Mouse (Mus musculus) megakaryocyte progenitor cell, adult 5-6 weeks (primary cell): ENCODE measurements around the gene Cdkn1c. TPM values are rescaled to one million over a fixed set of nuclear protein-coding genes. Genes with fewer than 3 reads are reported as not detected.

ENCODE experiments used
- ATAC-seq: replicated peaks from 2 replicates; pipeline ENCODE4 v1.8.0; 2016; ENCODE audit warnings: mild to moderate bottlenecking, moderate TSS enrichment, inconsistent platforms; ENCODE audit not compliant: poor library complexity
- total RNA-seq, 2 experiments: library from RNA; stranded (forward) in 1 of 2; stranded (reverse) in 1 of 2; fragments of 157-497, 149-512 nt in 1 of 2; fragments of 200-1000 nt in 1 of 2; gene quantifications; 2 replicates each; pipeline versions ENCODE4 v1.2.3 to v1.2.4; 2015 to 2017

Gene Cdkn1c
- total RNA-seq (2015): 0.61 and 0.79 TPM in 2 replicates
- total RNA-seq (2017): 0.41 and 0.58 TPM in 2 replicates

GRCm38 (mm10) chr7:143460874-143461273 is at the start of gene Cdkn1c:
TSS of gene Cdkn1c (minus strand) at chr7:143461050.
- ATAC-seq: peak; percentile 85

DNA sequence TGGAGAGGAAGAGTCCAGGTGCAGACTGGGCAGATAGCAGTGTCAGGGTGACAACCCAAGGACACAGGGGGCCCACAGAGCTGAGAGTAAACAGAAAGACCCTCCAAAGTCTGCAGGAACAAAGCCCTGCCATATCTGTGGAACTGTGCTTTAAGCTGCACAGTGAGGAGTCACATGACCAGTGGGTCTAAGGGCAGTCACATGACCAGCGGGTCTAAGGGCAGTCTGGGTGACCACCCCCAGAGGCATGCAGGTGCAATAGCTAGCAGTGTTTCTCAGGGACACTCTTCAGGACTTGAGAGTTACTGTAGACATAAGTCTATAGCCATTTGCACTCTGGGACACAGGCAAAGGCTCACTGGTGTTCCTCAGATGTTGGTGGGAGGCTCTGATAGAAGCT is 48.7 kb upstream of the Cdkn1c start:
- no peak for ATAC-seq

GRCm38 (mm10) chr7:143506675-143507074 is 45.8 kb upstream of the Cdkn1c start:
- ATAC-seq: peak; percentile 72

GRCm38 (mm10) chr7:143506271-143506670 is 45.4 kb upstream of the Cdkn1c start:
- no peak for ATAC-seq

DNA sequence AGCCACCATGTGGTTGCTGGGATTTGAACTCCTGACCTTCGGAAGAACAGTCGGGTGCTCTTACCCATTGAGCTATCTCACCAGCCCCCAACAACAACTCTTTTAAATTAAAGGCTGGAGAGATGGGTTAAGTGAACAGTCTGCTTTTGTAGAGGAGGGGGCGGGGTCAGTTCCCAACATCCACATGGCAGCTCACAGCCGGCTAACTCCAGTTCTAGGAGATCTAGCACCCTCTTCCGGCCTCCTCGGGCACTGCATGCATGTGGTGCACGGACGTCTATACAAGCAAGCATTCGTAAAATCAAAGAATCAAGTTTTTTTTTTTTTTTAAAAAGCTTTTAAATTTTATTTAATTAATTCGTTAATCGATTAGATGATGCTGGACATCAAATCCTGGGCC is 45.0 kb upstream of the Cdkn1c start:
- peak; percentile 70 for ATAC-seq

GRCm38 (mm10) chr7:143505411-143505810 is 44.6 kb upstream of the Cdkn1c start:
- ATAC-seq: no peak

GRCm38 (mm10) chr7:143503926-143504325 is 43.1 kb upstream of the Cdkn1c start:
- no peak for ATAC-seq

DNA sequence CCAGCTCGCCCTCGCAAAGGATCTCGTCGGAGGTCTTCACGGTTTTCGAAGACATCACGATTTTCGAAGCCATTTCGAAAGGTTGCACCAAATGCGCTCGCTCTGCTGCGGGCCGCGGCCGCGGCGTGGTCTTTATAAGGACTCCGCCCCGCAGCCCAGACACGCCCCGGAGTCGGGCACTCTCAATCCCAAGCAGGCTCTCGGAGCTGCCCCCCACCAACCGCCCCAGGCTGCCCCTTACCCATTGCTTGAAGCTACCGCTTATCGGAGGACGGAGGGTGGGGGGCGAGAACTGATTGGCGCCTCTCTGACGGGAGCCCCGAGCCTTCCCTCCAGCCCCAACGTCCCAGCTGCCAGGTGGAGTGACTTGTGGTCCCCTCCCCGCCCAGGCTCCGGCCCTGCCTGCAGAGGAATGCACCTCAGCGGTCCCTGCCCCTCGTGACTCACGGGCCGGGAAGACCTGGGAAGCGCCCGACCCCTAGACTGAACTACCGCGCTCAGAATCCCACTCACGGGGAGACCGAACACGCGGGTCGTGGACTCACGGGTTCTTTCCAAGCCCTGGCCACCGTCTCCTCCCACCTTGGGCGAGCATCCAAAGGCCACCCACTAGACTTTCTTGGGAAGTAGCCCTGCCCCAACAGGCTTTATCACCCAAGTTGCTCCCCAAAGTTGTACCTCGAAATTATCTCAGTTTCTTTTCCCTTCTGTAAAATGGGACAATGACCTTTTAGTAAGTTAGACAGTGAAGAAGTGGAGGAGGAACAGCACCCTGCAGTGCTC is 41.8 kb upstream of the Cdkn1c start, which contains the start of gene Phlda2:
TSS of gene Phlda2 (minus strand) at position 733 of the 783 bp plus-strand sequence.
- ATAC-seq: peak; percentile 32

DNA sequence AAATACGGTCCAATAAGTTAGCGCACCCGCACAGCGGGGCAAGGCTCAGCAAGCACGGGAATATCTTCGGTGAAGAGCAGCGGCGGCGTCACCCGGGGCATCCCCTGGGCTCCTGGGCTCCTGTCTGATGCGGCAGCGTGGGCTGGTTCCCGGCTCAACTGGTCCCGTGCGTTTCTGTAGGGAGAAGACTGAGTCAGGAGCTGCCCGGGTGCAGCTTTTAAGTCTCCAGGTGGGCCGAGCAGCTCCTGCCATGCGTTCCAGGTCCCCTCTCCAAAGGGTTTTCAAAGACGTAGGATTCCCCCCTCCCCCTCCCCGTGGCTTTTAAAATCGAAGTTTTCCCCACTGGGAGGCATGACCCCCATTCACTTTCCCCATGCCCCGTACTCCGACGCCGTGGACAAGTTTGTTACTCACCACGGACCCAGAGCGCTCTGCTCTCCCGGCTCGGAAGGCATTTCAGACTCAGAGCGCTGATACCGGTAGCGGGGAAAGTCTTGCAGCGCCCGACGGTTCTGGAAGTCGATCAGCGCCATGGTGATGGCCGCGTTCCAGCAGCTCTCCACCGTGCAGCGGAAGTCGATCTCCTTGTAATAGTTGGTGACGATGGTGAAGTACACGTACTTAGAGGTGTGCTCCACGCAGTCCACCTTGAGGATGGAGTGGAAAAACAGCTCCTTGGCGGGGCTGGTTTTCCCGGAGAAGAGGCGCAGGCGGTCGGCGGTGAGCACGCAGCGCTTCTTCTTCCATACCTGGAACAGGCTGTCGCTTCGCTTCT is 41.0 kb upstream of the Cdkn1c start:
- peak; percentile 30 for ATAC-seq

DNA sequence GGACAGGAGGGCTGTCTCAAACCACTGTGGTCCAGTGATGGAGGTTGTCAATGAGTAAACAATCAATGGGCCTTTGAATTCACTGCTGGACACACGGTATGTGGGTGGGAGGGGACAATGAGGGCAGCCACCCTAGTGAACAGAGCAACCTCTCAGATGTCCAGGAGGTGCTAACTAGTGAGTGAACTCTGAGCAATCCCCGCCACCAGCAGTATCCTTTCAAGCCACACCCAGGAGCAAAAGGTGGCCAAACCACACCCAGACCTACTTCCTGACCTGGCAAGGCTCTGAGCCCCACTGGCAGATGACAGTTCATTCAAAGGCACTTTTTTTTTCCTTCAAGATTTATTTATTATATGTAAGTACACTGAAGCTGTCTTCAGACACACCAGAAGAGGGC is 40.1 kb upstream of the Cdkn1c start:
- 0 out of 2 replicates have a peak, but pooled peaks have one; percentile 20 for ATAC-seq

GRCm38 (mm10) chr7:143498584-143498983 is 37.7 kb upstream of the Cdkn1c start:
- ATAC-seq: no peak

DNA sequence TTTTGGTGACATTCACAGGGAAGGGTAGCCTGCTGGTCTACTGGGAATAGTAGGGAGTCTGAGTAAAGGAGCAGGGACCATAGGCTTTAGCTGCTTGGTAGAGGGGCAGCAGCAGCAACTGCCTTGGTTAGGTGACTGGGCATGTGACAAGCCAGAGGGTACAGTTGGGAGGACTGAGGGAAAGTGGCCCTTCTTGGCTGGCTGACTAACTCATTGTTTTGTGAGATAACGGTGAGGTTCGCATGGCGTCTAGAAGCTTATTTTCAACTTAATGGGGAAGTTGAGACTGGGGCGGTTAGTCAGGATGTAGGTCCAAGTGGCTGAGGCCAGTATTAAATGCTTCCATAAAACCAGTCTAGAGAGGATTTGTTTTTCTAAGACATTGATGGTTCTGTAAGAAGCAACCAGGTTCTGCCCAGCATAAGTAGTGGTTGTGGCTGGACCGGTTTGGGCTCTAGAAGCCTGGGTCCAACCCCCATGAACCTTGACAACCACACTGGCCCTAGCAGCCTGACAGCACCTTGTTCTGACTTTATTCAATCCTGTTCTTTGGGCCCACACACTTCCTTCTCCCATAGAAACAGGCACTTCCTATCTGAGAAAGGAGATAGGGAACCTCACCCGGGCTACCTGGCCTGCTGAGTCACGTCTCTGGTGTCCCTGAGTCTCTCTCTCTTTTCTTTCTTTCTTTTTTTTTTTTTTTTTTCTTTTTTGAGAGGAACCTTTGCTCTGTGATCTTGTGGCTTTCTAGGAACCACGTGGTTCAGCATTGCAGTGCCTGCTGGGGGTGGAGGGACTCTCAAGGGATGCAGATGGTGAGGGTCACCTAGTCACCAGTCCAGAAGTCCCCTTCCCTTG is 34.5 kb upstream of the Cdkn1c start:
- peak; percentile 62 for ATAC-seq

- no peak for ATAC-seq
Observed at GRCm38 (mm10) chr7:143493616-143494126, 32.8 kb upstream of the Cdkn1c start.

DNA sequence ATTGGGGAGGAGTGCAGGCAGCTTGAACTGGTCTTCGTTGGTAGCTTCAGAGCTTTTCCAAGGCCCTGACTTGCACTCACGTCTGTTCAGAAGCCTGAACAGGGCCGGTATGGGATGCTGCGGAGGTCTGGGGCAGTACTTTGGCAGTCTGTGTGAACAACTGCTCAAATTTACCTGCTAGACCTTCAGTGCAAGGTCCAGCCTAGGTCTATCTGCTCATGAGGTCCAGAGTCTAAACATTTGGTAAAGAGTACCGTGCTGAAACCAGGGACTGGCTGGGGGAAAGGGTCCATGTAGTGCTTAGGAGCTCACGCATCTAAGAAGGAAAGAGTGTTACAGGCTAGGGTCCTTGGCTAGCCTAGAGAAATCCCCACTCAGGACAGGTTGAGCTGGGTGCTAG is 28.9 kb upstream of the Cdkn1c start:
- ATAC-seq: no peak

GRCm38 (mm10) chr7:143482541-143482940 is 21.7 kb upstream of the Cdkn1c start:
- ATAC-seq: no peak

- ATAC-seq: no peak
Observed at GRCm38 (mm10) chr7:143481806-143482387, 21.0 kb upstream of the Cdkn1c start.

DNA sequence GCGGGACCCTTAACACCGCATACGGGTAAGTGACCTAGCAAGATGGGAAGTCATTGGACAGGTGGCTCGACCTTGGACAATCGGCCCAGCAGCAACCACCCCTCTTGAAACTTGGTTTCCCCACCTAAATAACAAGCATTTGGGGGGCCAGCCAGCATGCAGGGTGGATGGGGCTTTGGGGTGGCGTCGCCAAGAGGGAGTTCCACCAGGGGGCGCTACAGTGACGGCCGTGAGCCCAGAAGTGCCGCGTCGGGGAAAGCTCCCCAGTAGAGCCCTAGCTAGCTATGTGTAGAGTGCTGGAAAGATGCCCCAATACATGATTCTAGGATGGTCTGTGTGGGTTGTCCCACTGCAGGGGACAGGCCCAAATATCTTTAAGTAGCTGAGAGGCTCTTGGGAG is 19.6 kb upstream of the Cdkn1c start:
- peak; percentile 83 for ATAC-seq

DNA sequence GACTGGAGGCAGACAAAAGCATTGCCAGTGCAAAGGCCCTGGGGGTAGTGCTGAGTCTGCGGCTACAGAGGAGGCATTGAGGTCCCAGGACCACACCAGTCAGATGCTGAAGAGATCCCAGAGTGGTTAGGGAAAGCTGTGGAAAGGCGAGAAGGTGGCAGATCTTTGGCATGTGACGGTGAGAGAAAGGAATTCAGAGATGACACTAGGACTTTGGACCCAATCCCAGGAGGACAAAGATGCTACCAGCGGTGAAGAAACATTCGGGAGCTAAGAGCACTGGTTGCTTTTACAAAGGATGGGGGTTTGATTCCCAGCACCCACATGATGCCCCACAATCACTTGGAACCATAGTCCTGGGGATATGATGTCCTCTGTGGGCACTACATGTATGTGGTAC is 16.9 kb upstream of the Cdkn1c start:
- ATAC-seq: no peak

DNA sequence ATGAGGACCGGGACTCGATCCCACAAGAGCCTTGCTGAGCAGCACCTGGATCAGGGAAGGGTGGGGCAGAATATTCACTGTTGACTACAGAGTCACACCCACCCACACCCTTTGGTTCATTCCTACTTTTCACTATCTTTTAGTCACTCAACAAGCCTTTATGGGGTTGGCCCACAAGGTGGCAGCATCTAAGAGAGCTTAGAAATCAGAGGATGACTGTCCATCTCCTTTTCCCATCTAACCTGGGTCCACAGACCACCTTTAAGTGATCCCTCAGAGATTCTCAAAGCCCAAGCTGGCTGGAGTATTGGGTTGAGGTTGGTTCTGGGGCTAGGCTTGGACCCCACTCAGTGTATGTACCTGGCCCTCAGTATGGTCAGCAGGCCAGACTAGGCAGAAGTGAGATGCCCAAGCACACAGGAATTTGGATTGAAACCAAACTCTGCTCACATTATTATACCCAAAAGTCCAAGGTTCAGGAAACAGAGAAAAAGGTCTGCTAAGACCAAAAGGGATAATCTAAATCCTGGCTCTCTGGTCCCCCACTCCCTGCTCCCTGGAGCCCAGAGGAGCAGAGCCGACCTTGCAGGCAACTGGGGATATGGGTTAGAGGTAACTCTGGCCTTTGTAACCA is 16.0 kb upstream of the Cdkn1c start:
- ATAC-seq: no peak

- no peak for ATAC-seq
Observed at GRCm38 (mm10) chr7:143475876-143476275, 15.0 kb upstream of the Cdkn1c start.
